Mouse (Mus musculus) CH12.LX (cell line): Measurements from ENCODE around the gene Selenoi.

ENCODE experiments used
- CHD1 ChIP-seq: IDR thresholded peaks from 2 replicates; pipeline ENCODE4 v1.6.1; 2012; ENCODE audit warnings: low read depth, low read length, improper control_type of control experiment, inconsistent platforms
- CTCF ChIP-seq, 2 experiments: IDR thresholded peaks in 1 of 2; conservative IDR thresholded peaks in 1 of 2; 2 replicates each; pipeline ENCODE4 v1.5.1; 2011 to 2012; ENCODE audit warnings: low read depth in 2 of 2, low read length in 2 of 2, improper control_type of control experiment in 1 of 2, inconsistent platforms in 1 of 2, mild to moderate bottlenecking in 1 of 2, moderate library complexity in 1 of 2
- EP300 ChIP-seq: IDR thresholded peaks from 2 replicates; pipeline ENCODE4 v1.6.1; 2011; ENCODE audit warnings: low read length, improper control_type of control experiment
- POLR2A ChIP-seq: IDR thresholded peaks from 2 replicates; pipeline ENCODE4 v1.6.1; 2011; ENCODE audit warnings: low read depth, mild to moderate bottlenecking, improper control_type of control experiment, low read length
- RCOR1 ChIP-seq: conservative IDR thresholded peaks from 2 replicates; pipeline ENCODE4 v1.6.1; 2012; ENCODE audit warnings: low read depth, mild to moderate bottlenecking, inconsistent platforms, low read length, improper control_type of control experiment

DNA sequence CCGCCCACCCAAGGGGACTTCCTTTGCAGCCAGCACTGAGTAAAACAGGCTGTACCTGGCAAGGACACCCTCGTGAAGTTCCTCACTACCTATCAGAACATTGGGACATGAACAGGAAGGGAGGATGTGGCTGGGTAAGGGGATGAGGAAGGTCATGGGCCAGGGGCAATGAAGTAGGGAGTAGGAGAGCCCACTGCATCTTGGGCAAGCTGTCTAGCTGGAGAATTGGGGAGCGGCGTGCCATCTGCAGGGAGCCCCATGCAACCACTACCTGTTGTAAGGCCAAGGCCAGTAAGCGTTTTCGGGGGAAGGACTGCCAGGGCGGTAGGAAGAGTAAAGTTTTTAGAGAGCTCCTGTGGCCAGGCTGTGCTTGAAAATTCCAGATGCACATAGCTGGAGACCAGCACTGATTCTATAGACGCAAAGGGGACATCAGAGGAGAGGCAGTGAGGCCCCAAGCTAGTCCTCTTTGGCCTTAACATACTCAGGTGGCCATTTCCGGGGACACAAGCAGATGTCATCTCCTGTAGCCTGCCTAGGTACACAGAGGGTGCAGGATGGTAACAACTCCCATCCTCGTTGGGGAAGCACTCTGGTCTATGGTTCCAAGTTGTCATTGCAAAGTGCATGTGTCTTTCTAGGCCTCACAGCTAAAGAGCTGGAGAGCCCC is 29.0 kb upstream of the Selenoi start:
- TF ChIP-seq POLR2A (no peak), CTCF (conservative IDR thresholded peaks at IDR 0.05 in 1 of 2, IDR thresholded peaks at IDR 0.05 in 1 of 2; ENCODE audit: low read depth in 2 of 2, low read length in 2 of 2) (no peak), CHD1 (no peak), EP300 (no peak), RCOR1 (no peak)
